Mouse (Mus musculus): ENCODE measurements around the gene Ftl1.

GRCm38 (mm10) chr7:45421194-45421593 is 38.5 kb downstream of the Ftl1 start:
- TF ChIP-seq HCFC1 (IDR thresholded peaks at IDR 0.05; ENCODE audit: borderline replicate concordance, insufficient read depth, low read length), result no peak
- TF ChIP-seq ZC3H11A (IDR thresholded peaks at IDR 0.05; ENCODE audit: borderline replicate concordance, low read depth, low read length), result no peak
- TF ChIP-seq CHD2 (IDR thresholded peaks at IDR 0.05; ENCODE audit: low read depth, low read length), result no peak
